Mouse (Mus musculus) lung, adult 2 months (tissue): ENCODE measurements around the gene Gm10053. TPM values are rescaled to one million over a fixed set of nuclear protein-coding genes. Genes with fewer than 3 reads are reported as not detected.

Experiments used
- DNase-seq: peaks from one replicate; pipeline ENCODE4 v3.0.0; 2022
- H3K4me1 ChIP-seq: fragments of 200-500 bp; 2 replicates; pipeline ENCODE4 v1.6.1; 2011; ENCODE audit warnings: low read length; ENCODE audit not compliant: control insufficient read depth, insufficient read depth
- H3K4me3 ChIP-seq: fragments of 200-500 bp; replicated peaks from 2 replicates; pipeline ENCODE3; 2011; ENCODE audit warnings: low read depth, mild to moderate bottlenecking, control low read depth, low read length; ENCODE audit errors: extremely low read depth
- CTCF ChIP-seq: fragments of 200-500 bp; IDR thresholded peaks from 2 replicates; pipeline ENCODE4 v1.5.1; 2011; ENCODE audit warnings: mild to moderate bottlenecking, low read length, control low read depth; ENCODE audit not compliant: insufficient read depth
- POLR2A ChIP-seq: fragments of 200-500 bp; IDR thresholded peaks from 2 replicates; pipeline ENCODE4 v1.6.1; 2011; ENCODE audit warnings: low read depth, mild to moderate bottlenecking, control low read depth, low read length, borderline replicate concordance; ENCODE audit errors: extremely low read depth
- WGBS: fragments of 180-500 bp; shearing (Covaris S2); methylation state at CpG from one replicate; pipeline ENCODE4 v1.1.7; 2018; 5-methylcytosine and 5-hydroxymethylcytosine counted together
- polyA plus RNA-seq: library from polyadenylated mRNA; depleted of rRNA; stranded (reverse); fragments of >200 nt; gene quantifications from 2 replicates; pipeline ENCODE4 v1.2.3, GENCODE M21; 2012

Gene Gm10053
- polyA plus RNA-seq, 1 experiment: 9.2 TPM

DNA sequence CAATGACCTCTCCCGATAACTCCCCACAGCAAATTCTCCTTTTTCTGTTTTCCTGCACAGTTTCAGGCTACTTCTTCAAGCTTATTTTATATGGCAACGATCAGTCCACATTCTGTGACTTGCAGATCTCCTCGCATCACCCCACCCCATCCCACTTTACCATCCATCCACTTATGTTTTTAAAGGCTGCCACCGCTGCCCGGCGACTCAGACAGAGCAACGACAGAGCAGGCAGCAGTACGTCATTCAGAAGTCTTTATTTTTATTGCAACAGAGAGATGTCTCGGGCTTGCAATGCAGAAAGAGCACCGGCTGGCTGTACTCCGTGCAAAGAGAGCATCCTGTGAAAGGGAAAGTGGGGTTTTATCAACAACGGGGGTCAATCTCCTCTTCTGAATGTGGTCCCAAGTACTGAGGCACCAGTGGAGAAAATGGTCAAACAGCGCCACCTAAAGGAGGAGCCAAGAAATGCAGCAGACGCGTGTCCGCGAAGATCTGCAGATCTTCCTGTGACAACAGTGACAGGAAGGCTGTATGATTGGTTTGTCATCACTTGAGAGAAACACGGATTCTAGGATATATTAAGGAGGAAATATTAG is 4.3 kb upstream of the Gm10053 start:
- TF ChIP-seq POLR2A (no peak), CTCF (peak; percentile 96)
- 15% methylated on average over 18 of the region's 18 CpGs for WGBS
- peak; percentile 58 for DNase-seq
- Histone ChIP-seq H3K4me3 (peak overlapping the region; percentile 25), H3K4me1 (no peaks in the 10 kb centered on the region)

GRCm38 (mm10) chr19:24873873-24874272 is 1.6 kb upstream of the Gm10053 start:
- no peak for DNase-seq
- Histone ChIP-seq H3K4me1 (no peaks in the 10 kb centered on the region), H3K4me3 (no peak overlapping the region)
- WGBS: 27% methylated on average over 2 of the region's 2 CpGs
- TF ChIP-seq POLR2A (no peak), CTCF (no peak)

DNA sequence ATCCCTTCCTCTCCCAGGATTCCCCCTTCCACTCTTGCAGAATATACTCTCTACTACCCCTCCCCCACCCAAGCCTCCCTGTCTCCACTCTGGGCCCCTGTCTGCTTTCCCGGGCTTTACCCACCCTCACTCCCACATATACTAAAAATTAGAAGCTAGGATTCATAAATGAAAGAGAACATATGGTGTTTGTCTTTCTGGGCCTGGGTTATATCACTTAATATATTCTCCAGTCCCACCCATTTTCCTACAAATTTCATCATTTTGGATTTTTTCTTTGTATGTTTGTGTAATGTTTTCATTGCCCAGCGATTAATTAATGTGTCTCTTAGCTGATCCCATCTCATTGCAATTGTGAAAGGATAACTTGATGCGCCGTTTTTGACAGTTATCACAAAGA is 5.8 kb downstream of the Gm10053 start:
- Histone ChIP-seq H3K4me3 (no peak overlapping the region), H3K4me1 (no peaks in the 10 kb centered on the region)
- WGBS: 52% methylated on average over 4 of the region's 4 CpGs
- no peak for TF ChIP-seq CTCF
- TF ChIP-seq POLR2A: no peak
- no peak for DNase-seq

GRCm38 (mm10) chr19:24885504-24885903 is 10.0 kb downstream of the Gm10053 start:
- WGBS: 9% methylated on average over 5 of the region's 5 CpGs
- H3K4me1 ChIP-seq: no peaks in the 10 kb centered on the region
- H3K4me3 ChIP-seq: no peak overlapping the region
- DNase-seq: peak; percentile 23
- TF ChIP-seq CTCF (peak; percentile 78), POLR2A (no peak)

DNA sequence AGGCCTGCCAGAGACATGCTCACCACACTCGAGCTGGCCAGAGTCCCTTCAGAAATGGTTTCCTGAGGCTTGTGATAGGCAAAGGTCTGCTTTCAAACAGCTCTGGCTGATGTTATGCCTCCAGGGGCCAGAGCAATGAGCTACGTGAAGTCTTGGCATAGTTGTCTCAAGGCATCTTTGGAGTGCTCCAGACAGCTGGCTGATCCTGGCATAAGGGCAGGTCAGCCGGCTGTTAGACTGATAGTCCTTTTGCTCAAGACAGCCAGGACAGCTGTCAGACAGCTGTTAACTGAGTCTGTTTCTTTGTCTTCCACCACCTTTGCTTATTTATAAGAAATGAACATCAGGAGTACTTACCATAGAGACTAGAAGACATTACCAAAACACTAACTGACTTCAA is 11.4 kb downstream of the Gm10053 start:
- 64% methylated on average over 3 of the region's 3 CpGs for WGBS
- no peak overlapping the region for H3K4me3 ChIP-seq
- TF ChIP-seq POLR2A (no peak), CTCF (no peak)
- no peaks in the 10 kb centered on the region for H3K4me1 ChIP-seq
- no peak for DNase-seq

DNA sequence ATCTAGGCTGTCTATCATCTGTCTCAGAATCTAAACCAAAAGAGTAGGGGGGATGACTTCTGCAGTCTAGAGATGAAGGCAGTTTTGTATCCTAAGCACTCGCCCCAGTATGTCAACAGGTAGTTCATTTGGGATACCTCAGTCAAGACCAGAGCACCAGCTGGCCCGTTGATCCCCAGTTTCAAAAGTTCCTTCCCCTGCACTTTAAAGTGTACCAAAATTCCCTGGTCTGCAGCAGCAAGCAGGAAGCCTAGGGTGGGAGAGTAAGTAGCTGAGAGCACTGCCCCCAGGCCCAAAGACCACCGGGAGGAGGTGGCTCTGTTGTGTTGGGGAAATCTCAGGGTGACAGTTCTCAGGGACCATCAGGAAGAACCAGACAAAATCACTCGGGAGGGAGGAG is 21.1 kb downstream of the Gm10053 start:
- H3K4me1 ChIP-seq: no peaks in the 10 kb centered on the region
- no peak overlapping the region for H3K4me3 ChIP-seq
- 20% methylated on average over 4 of the region's 4 CpGs for WGBS
- TF ChIP-seq CTCF (no peak), POLR2A (no peak)
- DNase-seq: no peak

DNA sequence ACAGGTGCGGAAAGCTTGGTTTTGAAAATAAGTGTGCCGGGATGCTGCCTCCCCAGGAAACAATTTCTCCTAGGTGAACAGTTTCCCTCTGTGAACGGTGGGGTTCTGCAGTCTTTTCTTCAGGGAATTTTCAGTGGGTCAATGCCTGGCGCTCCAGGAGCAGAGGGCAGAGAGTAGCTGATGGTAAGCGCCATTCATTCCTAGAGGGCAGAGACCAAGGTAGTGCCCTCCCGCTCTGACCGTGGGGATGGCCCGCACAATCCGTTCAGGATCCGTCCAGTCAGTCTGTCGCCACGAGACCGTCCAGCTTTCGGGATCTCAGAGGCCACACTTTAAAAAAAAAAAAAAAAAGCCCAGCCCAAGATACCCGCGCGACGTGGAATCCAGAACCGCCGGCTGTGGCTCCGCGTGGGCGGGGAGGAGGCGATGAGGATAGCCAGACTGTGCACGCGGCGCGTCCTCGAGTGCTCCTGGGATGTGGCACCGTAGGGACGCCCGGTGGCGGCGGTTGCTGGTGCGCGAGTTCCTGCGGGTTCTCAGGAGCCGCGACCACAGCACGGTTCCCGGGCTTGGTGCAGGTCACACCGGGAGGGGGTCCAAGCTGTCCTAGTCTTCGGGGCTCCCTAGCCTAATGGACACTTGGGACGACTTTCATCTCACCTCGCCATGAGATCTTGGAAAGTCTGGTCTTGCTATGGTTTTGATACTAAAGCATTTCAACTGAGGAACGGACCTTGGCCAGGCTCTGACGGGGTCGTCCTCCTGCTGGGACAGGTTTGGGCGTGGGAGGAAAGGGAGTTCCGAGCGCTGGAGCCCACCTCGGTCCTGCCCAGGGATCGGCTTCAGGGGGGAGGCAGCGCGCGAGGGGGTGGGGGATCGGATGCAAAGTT is 21.8 kb downstream of the Gm10053 start:
- no peak for TF ChIP-seq POLR2A
- no peak for TF ChIP-seq CTCF
- Histone ChIP-seq H3K4me3 (no peak overlapping the region), H3K4me1 (no peaks in the 10 kb centered on the region)
- DNase-seq: no peak
- WGBS: 4% methylated on average over 57 of the region's 57 CpGs

GRCm38 (mm10) chr19:24897896-24898736 is 22.6 kb downstream of the Gm10053 start:
- DNase-seq: no peak
- WGBS: 5% methylated on average over 20 of the region's 20 CpGs
- no peak overlapping the region for H3K4me3 ChIP-seq
- no peak for TF ChIP-seq CTCF
- no peak for TF ChIP-seq POLR2A
- H3K4me1 ChIP-seq: no peaks in the 10 kb centered on the region
